Mouse (Mus musculus): ENCODE results near the gene Pitpnc1. TPM values are rescaled to one million over a fixed set of nuclear protein-coding genes. Genes with fewer than 3 reads are reported as not detected.
A peak's percentile ranks its signal among the peaks of the same experiment; 100 is the strongest.

Pitpnc1 gene
- polyA plus RNA-seq, 1 experiment from 2014 or later, result 21.5 TPM

DNA sequence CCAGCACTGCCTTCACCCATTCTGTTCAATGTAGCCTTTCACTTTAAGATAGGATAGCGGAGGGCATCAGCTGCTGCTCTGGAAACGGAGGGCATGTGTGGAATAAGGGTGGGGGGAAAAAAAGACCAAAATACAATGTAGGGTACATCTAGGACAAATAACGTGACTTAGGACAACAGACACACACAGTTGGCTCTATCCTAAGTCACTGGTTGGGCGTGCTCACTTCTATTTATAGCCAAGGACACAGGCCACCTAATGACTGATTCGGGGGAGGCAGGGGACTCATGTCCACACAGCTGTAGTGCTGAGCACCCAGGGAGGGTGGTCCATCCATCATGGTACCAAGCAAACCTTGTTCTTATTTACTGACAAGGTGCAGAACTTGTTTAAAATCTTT, 245.2 kb downstream of the Pitpnc1 start:
- H3K27me3 ChIP-seq, result no peaks in the 10 kb centered on the region
- no peak overlapping the region for H3K4me2 ChIP-seq
- peaks cover 5% of the 10 kb centered on the region; the same call in 1 of the 2 replicates for H3K4me1 ChIP-seq
- no peaks in the 10 kb centered on the region for H3K9me3 ChIP-seq (replicated peaks)
- H3K27ac ChIP-seq, result no peak overlapping the region
- 79% methylated on average over 5 of the region's 5 CpGs for WGBS
- ATAC-seq (replicated peaks; ENCODE audit: low FRiP score), result no peak
- peaks cover 14% of the 10 kb centered on the region; the same call in 1 of the 2 replicates for H3K36me3 ChIP-seq
- no peak overlapping the region for H3K4me3 ChIP-seq (replicated peaks)
- H3K9ac ChIP-seq, result no peak overlapping the region

DNA sequence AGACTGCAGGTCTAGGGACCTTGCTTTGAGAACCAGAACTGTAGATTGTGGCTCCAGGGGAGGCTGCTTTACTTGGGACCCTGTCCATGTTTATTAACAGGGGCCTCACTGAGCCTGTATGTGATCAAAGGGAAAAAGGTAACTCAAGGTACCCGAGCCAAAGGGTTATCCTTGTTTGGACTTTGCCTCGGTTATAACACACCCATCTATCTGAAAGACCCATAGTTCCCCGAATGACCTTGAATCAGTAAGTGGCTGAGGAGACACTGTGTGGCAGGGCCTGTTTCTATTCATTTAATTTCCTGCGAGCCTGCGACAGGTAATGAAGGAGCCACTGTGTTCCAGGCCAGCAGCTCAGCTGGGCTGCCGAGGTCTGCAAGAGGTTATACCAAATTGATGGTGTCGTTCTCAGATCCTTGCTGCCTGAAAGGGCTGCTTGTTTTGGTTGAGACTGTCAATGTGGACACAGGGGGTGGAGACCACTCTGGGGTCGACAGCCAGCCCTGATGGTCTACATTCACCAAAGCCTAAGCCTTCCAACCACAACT, 246.8 kb downstream of the Pitpnc1 start:
- H3K36me3 ChIP-seq, result peaks cover 14% of the 10 kb centered on the region; the same call in 1 of the 2 replicates
- H3K4me1 ChIP-seq, result peaks cover 5% of the 10 kb centered on the region; the same call in 1 of the 2 replicates
- no peak overlapping the region for H3K4me2 ChIP-seq
- 59% methylated on average over 8 of the region's 8 CpGs for WGBS
- H3K9me3 ChIP-seq (replicated peaks), result no peaks in the 10 kb centered on the region
- no peak overlapping the region for H3K9ac ChIP-seq
- no peaks in the 10 kb centered on the region for H3K27me3 ChIP-seq
- ATAC-seq (replicated peaks; ENCODE audit: low FRiP score), result no peak
- H3K27ac ChIP-seq, result no peak overlapping the region
- no peak overlapping the region for H3K4me3 ChIP-seq (replicated peaks)

DNA sequence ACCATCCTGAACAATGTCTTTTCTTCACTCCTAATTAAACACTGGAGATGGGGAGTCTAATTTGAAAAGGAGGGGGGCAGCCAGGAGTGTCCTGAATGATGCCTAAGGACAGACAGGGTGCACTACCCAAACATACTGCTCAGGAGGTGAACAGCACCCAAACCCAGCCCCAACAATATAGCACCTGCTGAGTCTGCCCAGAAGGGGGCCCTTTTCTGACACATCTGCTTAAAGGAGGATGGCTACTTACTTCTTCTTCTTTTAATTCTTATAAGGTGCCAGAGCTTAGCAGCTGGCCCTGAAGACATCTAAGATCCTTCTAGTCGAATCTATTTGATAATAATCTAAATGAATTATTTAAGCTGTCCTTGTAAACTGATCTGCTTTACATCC, 247.3 kb downstream of the Pitpnc1 start:
- Histone ChIP-seq H3K9ac (no peak overlapping the region), H3K4me2 (no peak overlapping the region), H3K27ac (no peak overlapping the region), H3K4me1 (peaks cover 5% of the 10 kb centered on the region; the same call in 1 of the 2 replicates), H3K9me3 (replicated peaks) (no peaks in the 10 kb centered on the region), H3K36me3 (peaks cover 11% of the 10 kb centered on the region; the same call in 1 of the 2 replicates), H3K27me3 (no peaks in the 10 kb centered on the region), H3K4me3 (replicated peaks) (no peak overlapping the region)
- 69% methylated on average over 1 of the region's 1 CpGs for WGBS
- no peak for ATAC-seq (replicated peaks; ENCODE audit: low FRiP score)

GRCm38 (mm10) chr11:107222531-107223168, 247.8 kb downstream of the Pitpnc1 start:
- no peak for ATAC-seq (replicated peaks; ENCODE audit: low FRiP score)
- Histone ChIP-seq H3K4me2 (no peak overlapping the region), H3K9me3 (replicated peaks) (no peaks in the 10 kb centered on the region), H3K4me1 (peaks cover 5% of the 10 kb centered on the region; the same call in 1 of the 2 replicates), H3K4me3 (replicated peaks) (no peak overlapping the region), H3K9ac (no peak overlapping the region), H3K36me3 (peaks cover 6% of the 10 kb centered on the region; the same call in 1 of the 2 replicates), H3K27ac (no peak overlapping the region), H3K27me3 (no peaks in the 10 kb centered on the region)
- 55% methylated on average over 12 of the region's 12 CpGs for WGBS

DNA sequence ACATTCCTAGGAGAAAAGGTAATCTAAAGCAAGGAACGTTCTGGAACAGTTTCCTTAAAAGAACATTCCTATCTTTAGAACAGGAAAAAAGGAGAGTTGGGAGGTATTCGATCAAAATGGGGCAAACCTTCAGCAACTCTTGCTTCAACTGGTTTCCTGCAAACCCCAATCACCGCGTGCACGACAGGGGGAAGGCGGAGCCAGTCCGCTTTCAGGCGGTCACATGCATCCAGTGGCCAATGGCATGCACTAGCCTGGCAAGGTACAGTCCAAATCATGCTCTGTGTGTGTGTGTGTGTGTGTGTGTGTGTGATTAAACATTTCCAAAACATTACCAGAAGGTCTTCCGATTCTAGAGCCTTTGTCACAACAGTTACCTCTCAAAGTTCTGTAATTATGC, 255.4 kb downstream of the Pitpnc1 start:
- no peak overlapping the region for H3K9ac ChIP-seq
- WGBS, result 87% methylated on average over 9 of the region's 9 CpGs
- no peak for ATAC-seq (replicated peaks; ENCODE audit: low FRiP score)
- H3K27me3 ChIP-seq, result no peaks in the 10 kb centered on the region
- H3K36me3 ChIP-seq, result peaks cover 13% of the 10 kb centered on the region
- H3K4me1 ChIP-seq, result no peaks in the 10 kb centered on the region
- no peak overlapping the region for H3K4me2 ChIP-seq
- no peak overlapping the region for H3K4me3 ChIP-seq (replicated peaks)
- H3K9me3 ChIP-seq (replicated peaks), result no peaks in the 10 kb centered on the region
- H3K27ac ChIP-seq, result no peak overlapping the region

DNA sequence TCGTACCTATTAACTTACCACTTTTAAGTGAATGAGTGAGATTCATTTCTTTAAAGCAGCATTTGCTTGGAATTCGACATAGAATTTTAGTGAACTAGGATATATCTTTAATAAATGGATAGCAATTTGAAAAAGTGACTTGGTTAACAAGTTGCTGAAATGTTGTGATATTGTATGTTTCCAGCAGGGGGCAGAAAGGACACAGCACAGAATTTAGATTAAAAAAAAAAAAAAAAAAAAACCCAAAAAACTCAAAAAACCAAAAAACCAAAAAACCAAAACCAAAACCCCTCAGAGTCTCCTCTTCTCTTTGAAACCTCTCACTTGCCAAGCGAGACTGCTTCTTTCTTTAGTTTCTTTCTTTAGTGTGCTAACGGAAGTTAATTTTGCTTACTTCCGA, 256.8 kb downstream of the Pitpnc1 start:
- Histone ChIP-seq H3K4me1 (no peaks in the 10 kb centered on the region), H3K36me3 (peaks cover 16% of the 10 kb centered on the region), H3K27me3 (no peaks in the 10 kb centered on the region), H3K9ac (no peak overlapping the region), H3K9me3 (replicated peaks) (no peaks in the 10 kb centered on the region), H3K4me2 (no peak overlapping the region), H3K4me3 (replicated peaks) (no peak overlapping the region), H3K27ac (no peak overlapping the region)
- ATAC-seq (replicated peaks; ENCODE audit: low FRiP score), result no peak
- 74% methylated on average over 5 of the region's 5 CpGs for WGBS

- ATAC-seq (replicated peaks; ENCODE audit: low FRiP score), result no peak
- H3K4me3 ChIP-seq (replicated peaks), result no peak overlapping the region
- no peaks in the 10 kb centered on the region for H3K4me1 ChIP-seq
- no peaks in the 10 kb centered on the region for H3K27me3 ChIP-seq
- WGBS, result 84% methylated on average over 13 of the region's 13 CpGs
- no peak overlapping the region for H3K4me2 ChIP-seq
- H3K36me3 ChIP-seq, result peaks cover 14% of the 10 kb centered on the region; the same call in 1 of the 2 replicates
- H3K9ac ChIP-seq, result no peak overlapping the region
- no peaks in the 10 kb centered on the region for H3K9me3 ChIP-seq (replicated peaks)
- no peak overlapping the region for H3K27ac ChIP-seq
These were observed 260.7 kb downstream of the Pitpnc1 start for GRCm38 (mm10) chr11:107209818-107210217.

GRCm38 (mm10) chr11:107201773-107202172, 268.7 kb downstream of the Pitpnc1 start:
- Histone ChIP-seq H3K9me3 (replicated peaks) (no peaks in the 10 kb centered on the region; the same call in 1 of the 2 replicates), H3K4me2 (no peak overlapping the region), H3K4me3 (replicated peaks) (no peak overlapping the region), H3K27ac (no peak overlapping the region), H3K36me3 (no peaks in the 10 kb centered on the region), H3K27me3 (no peaks in the 10 kb centered on the region), H3K9ac (no peak overlapping the region), H3K4me1 (no peaks in the 10 kb centered on the region)
- no peak for ATAC-seq (replicated peaks; ENCODE audit: low FRiP score)
- 84% methylated on average over 11 of the region's 11 CpGs for WGBS

DNA sequence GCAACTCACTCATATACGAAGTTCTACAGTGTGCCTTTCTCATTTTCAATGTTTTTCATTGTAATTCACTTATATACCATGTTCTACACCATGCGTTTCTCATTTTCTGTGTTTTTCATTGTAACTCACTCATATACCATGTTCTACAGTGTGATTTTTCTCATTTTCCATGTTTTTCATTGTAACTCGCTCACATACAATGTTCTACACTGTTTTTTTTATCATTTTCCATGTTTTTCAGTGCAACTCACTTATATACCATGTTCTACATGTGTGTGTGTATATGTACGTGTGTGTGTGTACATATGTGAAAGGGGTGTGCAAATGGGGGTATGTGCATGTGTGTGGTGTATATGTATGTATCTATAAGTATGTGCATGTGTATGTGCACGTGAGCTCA, 271.2 kb downstream of the Pitpnc1 start:
- 80% methylated on average over 5 of the region's 5 CpGs for WGBS
- Histone ChIP-seq H3K4me1 (no peaks in the 10 kb centered on the region), H3K27ac (no peak overlapping the region), H3K36me3 (no peaks in the 10 kb centered on the region), H3K4me3 (replicated peaks) (no peak overlapping the region), H3K4me2 (no peak overlapping the region), H3K9me3 (replicated peaks) (no peaks in the 10 kb centered on the region; the same call in 1 of the 2 replicates), H3K9ac (no peak overlapping the region), H3K27me3 (no peaks in the 10 kb centered on the region)
- ATAC-seq (replicated peaks; ENCODE audit: low FRiP score), result no peak

DNA sequence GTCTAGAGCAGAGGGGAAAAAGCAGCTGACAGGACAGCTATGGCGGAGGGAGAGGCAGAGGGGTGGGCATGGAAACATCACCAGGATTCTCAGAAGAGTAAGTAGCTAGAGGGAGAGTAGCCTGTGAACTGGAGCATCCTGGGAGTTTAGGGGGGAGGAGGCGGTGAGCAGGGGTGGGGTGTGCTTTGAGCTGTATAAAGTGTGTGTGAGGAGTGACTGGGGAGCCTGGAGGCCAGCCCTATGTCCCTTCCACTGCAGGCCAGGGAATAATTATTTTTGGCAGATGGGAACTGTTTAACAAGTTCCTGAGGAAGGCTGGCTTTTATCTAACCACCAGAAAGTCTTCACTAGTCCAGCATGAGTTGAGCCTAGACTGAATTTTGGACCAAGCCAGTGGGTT, 275.2 kb downstream of the Pitpnc1 start:
- Histone ChIP-seq H3K4me3 (replicated peaks) (no peak overlapping the region), H3K27me3 (no peaks in the 10 kb centered on the region), H3K4me1 (no peaks in the 10 kb centered on the region), H3K27ac (no peak overlapping the region), H3K4me2 (no peak overlapping the region), H3K9me3 (replicated peaks) (no peaks in the 10 kb centered on the region), H3K36me3 (no peaks in the 10 kb centered on the region), H3K9ac (no peak overlapping the region)
- no peak for ATAC-seq (replicated peaks; ENCODE audit: low FRiP score)
- WGBS, result 62% methylated on average over 2 of the region's 2 CpGs

DNA sequence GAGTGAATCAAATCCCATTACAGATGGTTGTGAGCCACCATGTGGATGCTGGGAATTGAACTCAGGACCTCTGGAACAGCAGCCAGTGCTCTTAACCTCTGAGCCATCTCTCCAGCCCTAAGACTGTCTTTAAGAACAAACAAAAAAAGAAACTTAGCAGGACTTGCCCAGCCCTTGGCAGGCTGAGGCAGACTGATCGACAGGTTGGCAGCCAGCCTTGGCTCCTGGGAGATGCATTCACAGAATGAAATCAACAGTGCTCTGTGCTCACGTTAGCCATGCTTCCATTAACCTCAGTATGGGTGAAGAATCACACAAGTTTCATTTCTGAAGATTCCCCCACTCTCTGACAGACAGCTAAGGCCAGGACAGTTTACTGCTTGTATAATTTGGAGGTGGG, 280.1 kb downstream of the Pitpnc1 start:
- Histone ChIP-seq H3K9me3 (replicated peaks) (no peaks in the 10 kb centered on the region), H3K4me2 (no peak overlapping the region), H3K9ac (no peak overlapping the region), H3K4me1 (peaks cover 6% of the 10 kb centered on the region), H3K27ac (no peak overlapping the region), H3K27me3 (no peaks in the 10 kb centered on the region), H3K4me3 (replicated peaks) (no peak overlapping the region), H3K36me3 (peaks cover 11% of the 10 kb centered on the region)
- no peak for ATAC-seq (replicated peaks; ENCODE audit: low FRiP score)
- 87% methylated on average over 2 of the region's 2 CpGs for WGBS

- ATAC-seq (replicated peaks; ENCODE audit: low FRiP score), result peak; percentile 95
- Histone ChIP-seq H3K36me3 (peaks cover 26% of the 10 kb centered on the region), H3K4me3 (replicated peaks) (peak within 1 kb of the TSS; percentile 83), H3K9me3 (replicated peaks) (no peaks in the 10 kb centered on the region), H3K27ac (peak within 1 kb of the TSS; percentile 82), H3K4me1 (peaks cover 6% of the 10 kb centered on the region), H3K4me2 (peak within 1 kb of the TSS; percentile 78), H3K27me3 (no peaks in the 10 kb centered on the region), H3K9ac (peak within 1 kb of the TSS; percentile 86)
- WGBS, result under 1% methylated on average over 62 of the region's 62 CpGs
These were observed 281.6 kb downstream of the Pitpnc1 start, which contains the start of gene Nol11 for GRCm38 (mm10) chr11:107188565-107189552. Nol11 (minus strand) TSS chr11:107189381.
